Mouse (Mus musculus) neural tube, embryonic 11.5 days (tissue): ENCODE data around the gene Txnrd1. TPM values are rescaled to one million over a fixed set of nuclear protein-coding genes. Genes with fewer than 3 reads are reported as not detected.

Experiments used
- ATAC-seq: fragments of 200-750 bp; cut with Nextera tagmentation; 2 replicates; pipeline ENCODE4 v1.8.0; 2017; ENCODE audit warnings: moderate number of reproducible peaks, mild to moderate bottlenecking, moderate TSS enrichment, moderate library complexity; ENCODE audit not compliant: insufficient read depth, low FRiP score, low TSS enrichment
- DNase-seq: peaks from one replicate; pipeline ENCODE4 v3.0.0-alpha.2; 2015; ENCODE audit warnings: low spot score
- H3K27ac ChIP-seq: fragments of 300-500 bp; sonication (generic); 2 replicates; pipeline ENCODE4 v1.5.1; 2014; ENCODE audit warnings: low read depth, mild to moderate bottlenecking, low read length
- H3K27me3 ChIP-seq: fragments of 300-500 bp; sonication (generic); 2 replicates; pipeline ENCODE4 v1.6.1; 2014; ENCODE audit warnings: mild to moderate bottlenecking, low read length, mixed read lengths; ENCODE audit not compliant: control insufficient read depth, insufficient read depth
- H3K36me3 ChIP-seq: fragments of 300-500 bp; sonication (generic); 2 replicates; pipeline ENCODE4 v1.6.1; 2014; ENCODE audit warnings: mild to moderate bottlenecking, low read length, moderate library complexity, mixed read lengths; ENCODE audit not compliant: control insufficient read depth, insufficient read depth
- H3K4me1 ChIP-seq: fragments of 300-500 bp; sonication (generic); 2 replicates; pipeline ENCODE4 v1.6.1; 2014; ENCODE audit warnings: low read length, mixed read lengths; ENCODE audit not compliant: control insufficient read depth, insufficient read depth
- H3K4me2 ChIP-seq: fragments of 300-500 bp; sonication (generic); 2 replicates; pipeline ENCODE4 v1.6.1; 2014; ENCODE audit warnings: low read depth, mild to moderate bottlenecking, moderate library complexity
- H3K4me3 ChIP-seq: fragments of 300-500 bp; sonication (generic); 2 replicates; pipeline ENCODE4 v1.5.1; 2014; ENCODE audit warnings: low read depth, low read length
- H3K9ac ChIP-seq: fragments of 300-500 bp; sonication (generic); 2 replicates; pipeline ENCODE4 v1.6.1; 2014; ENCODE audit warnings: mild to moderate bottlenecking, low read length
- H3K9me3 ChIP-seq: fragments of 300-500 bp; sonication (generic); 2 replicates; pipeline ENCODE4 v1.6.1; 2016; ENCODE audit warnings: low read length; ENCODE audit not compliant: control insufficient read depth
- WGBS: fragments of 180-500 bp; shearing (Covaris S2); extraction: QIAGEN DNeasy Blood & Tissue Kit; methylation state at CpG from one replicate; pipeline ENCODE4 v1.1.7; 2014; 5-methylcytosine and 5-hydroxymethylcytosine counted together
- polyA plus RNA-seq: library from polyadenylated mRNA; unstranded; fragments of >200 nt; fragmentation: Nextera tagmentation; extraction: Ambion mirVana; gene quantifications from 2 replicates; pipeline ENCODE4 v1.2.1, GENCODE M21; 2014

Txnrd1 gene
- polyA plus RNA-seq, 1 experiment from 2014 or later = 203 TPM

GRCm38 (mm10) chr10:82866356-82866755 lies 32.6 kb downstream of the Txnrd1 start, which contains the start of gene Eid3:
Gene Eid3 (plus strand): TSS chr10:82866626.
- Histone ChIP-seq H3K27me3 (no peaks in the 10 kb centered on the region), H3K9ac (no peak within 1 kb of the TSS), H3K9me3 (no peaks in the 10 kb centered on the region), H3K4me2 (no peak within 1 kb of the TSS), H3K27ac (no peak within 1 kb of the TSS), H3K4me1 (peaks cover 4% of the 10 kb centered on the region), H3K36me3 (peaks cover 6% of the 10 kb centered on the region), H3K4me3 (no peak within 1 kb of the TSS)
- WGBS = 66% methylated on average over 9 of the region's 9 CpGs
- DNase-seq (no peak), ATAC-seq (no peak)

GRCm38 (mm10) chr10:82866832-82867231 lies 33.1 kb downstream of the Txnrd1 start:
- H3K36me3 ChIP-seq = peaks cover 6% of the 10 kb centered on the region

GRCm38 (mm10) chr10:82868418-82869086 lies 34.8 kb downstream of the Txnrd1 start:
- H3K9me3 ChIP-seq = no peaks in the 10 kb centered on the region
- no peak overlapping the region for H3K27ac ChIP-seq
- H3K27me3 ChIP-seq = no peaks in the 10 kb centered on the region
- no peak for ATAC-seq
- 85% methylated on average over 6 of the region's 6 CpGs for WGBS
- no peak overlapping the region for H3K9ac ChIP-seq
- no peak for DNase-seq
- H3K4me1 ChIP-seq = no peaks in the 10 kb centered on the region
- H3K36me3 ChIP-seq = peaks cover 6% of the 10 kb centered on the region
- no peak overlapping the region for H3K4me2 ChIP-seq
- H3K4me3 ChIP-seq = no peak overlapping the region

More at GRCm38 (mm10) chr10:82866832-82867231, 33.1 kb downstream of the Txnrd1 start:
- H3K27me3 ChIP-seq = no peaks in the 10 kb centered on the region
- no peak overlapping the region for H3K9ac ChIP-seq
- no peak overlapping the region for H3K27ac ChIP-seq
- no peak overlapping the region for H3K4me2 ChIP-seq
- H3K4me3 ChIP-seq = no peak overlapping the region
- WGBS = 91% methylated on average over 18 of the region's 18 CpGs
- DNase-seq = no peak
- no peaks in the 10 kb centered on the region; the same call in 1 of the 2 replicates for H3K4me1 ChIP-seq
- H3K9me3 ChIP-seq = no peaks in the 10 kb centered on the region
- ATAC-seq = no peak

- WGBS = 93% methylated on average over 10 of the region's 10 CpGs
- no peaks in the 10 kb centered on the region for H3K27me3 ChIP-seq
- no peak for ATAC-seq
- peaks cover 17% of the 10 kb centered on the region for H3K36me3 ChIP-seq
- no peaks in the 10 kb centered on the region for H3K4me1 ChIP-seq
- no peaks in the 10 kb centered on the region for H3K9me3 ChIP-seq
- H3K4me2 ChIP-seq = no peak overlapping the region
- no peak overlapping the region for H3K9ac ChIP-seq
- H3K4me3 ChIP-seq = no peak overlapping the region
- no peak for DNase-seq
- no peak overlapping the region for H3K27ac ChIP-seq
Measured at GRCm38 (mm10) chr10:82875446-82875845, 41.7 kb downstream of the Txnrd1 start.

GRCm38 (mm10) chr10:82876076-82876796 lies 42.5 kb downstream of the Txnrd1 start:
- Histone ChIP-seq H3K27ac (no peak overlapping the region), H3K27me3 (no peaks in the 10 kb centered on the region), H3K9ac (no peak overlapping the region), H3K4me3 (no peak overlapping the region), H3K9me3 (no peaks in the 10 kb centered on the region), H3K4me1 (no peaks in the 10 kb centered on the region), H3K36me3 (peaks cover 17% of the 10 kb centered on the region), H3K4me2 (no peak overlapping the region)
- WGBS = 89% methylated on average over 16 of the region's 16 CpGs
- no peak for ATAC-seq
- DNase-seq = no peak

GRCm38 (mm10) chr10:82887354-82887753 lies 53.6 kb downstream of the Txnrd1 start:
- Histone ChIP-seq H3K36me3 (peaks cover 28% of the 10 kb centered on the region), H3K4me1 (no peaks in the 10 kb centered on the region; the same call in 1 of the 2 replicates), H3K27me3 (no peaks in the 10 kb centered on the region), H3K9me3 (no peaks in the 10 kb centered on the region), H3K4me3 (no peak overlapping the region), H3K4me2 (no peak overlapping the region), H3K27ac (no peak overlapping the region), H3K9ac (no peak overlapping the region)
- ATAC-seq (no peak), DNase-seq (no peak)
- 97% methylated on average over 6 of the region's 6 CpGs for WGBS

- no peak overlapping the region for H3K4me2 ChIP-seq
- no peak for ATAC-seq
- peaks cover 21% of the 10 kb centered on the region for H3K36me3 ChIP-seq
- H3K4me3 ChIP-seq = no peak overlapping the region
- 80% methylated on average over 8 of the region's 8 CpGs for WGBS
- no peaks in the 10 kb centered on the region for H3K9me3 ChIP-seq
- H3K4me1 ChIP-seq = no peaks in the 10 kb centered on the region; the same call in 1 of the 2 replicates
- no peak overlapping the region for H3K27ac ChIP-seq
- no peak overlapping the region for H3K9ac ChIP-seq
- DNase-seq = no peak
- no peaks in the 10 kb centered on the region for H3K27me3 ChIP-seq
Measured at GRCm38 (mm10) chr10:82888576-82888975, 54.8 kb downstream of the Txnrd1 start.

GRCm38 (mm10) chr10:82889447-82889973 lies 55.8 kb downstream of the Txnrd1 start:
- Histone ChIP-seq H3K4me1 (no peaks in the 10 kb centered on the region; the same call in 1 of the 2 replicates), H3K36me3 (peaks cover 21% of the 10 kb centered on the region), H3K4me3 (no peak overlapping the region), H3K27me3 (no peaks in the 10 kb centered on the region), H3K27ac (no peak overlapping the region), H3K9ac (no peak overlapping the region), H3K9me3 (no peaks in the 10 kb centered on the region), H3K4me2 (no peak overlapping the region)
- DNase-seq (no peak), ATAC-seq (no peak)
- 92% methylated on average over 9 of the region's 9 CpGs for WGBS
